Mouse (Mus musculus) heart, embryonic 10.5 days (tissue): ENCODE measurements around the gene Dpp6. TPM values are rescaled to one million over a fixed set of nuclear protein-coding genes. Genes with fewer than 3 reads are reported as not detected.
A peak's percentile ranks its signal among the peaks of the same experiment; 100 is the strongest.

Experiments
- DNase-seq: peaks from one replicate; pipeline ENCODE4 v3.0.0-alpha.2; 2017; ENCODE audit warnings: low spot score
- H3K27ac ChIP-seq: fragments of 300-500 bp; sonication (generic); 2 replicates; pipeline ENCODE4 v1.5.1; 2016; ENCODE audit warnings: mild to moderate bottlenecking
- H3K27me3 ChIP-seq: fragments of 300-500 bp; sonication (generic); 2 replicates; pipeline ENCODE4 v1.6.1; 2016; ENCODE audit warnings: mild to moderate bottlenecking; ENCODE audit not compliant: poor library complexity, insufficient read depth, severe bottlenecking
- H3K36me3 ChIP-seq: fragments of 300-500 bp; sonication (generic); 2 replicates; pipeline ENCODE4 v1.6.1; 2016; ENCODE audit warnings: mild to moderate bottlenecking, moderate library complexity
- H3K4me1 ChIP-seq: fragments of 300-500 bp; sonication (generic); 2 replicates; pipeline ENCODE4 v1.6.1; 2016; ENCODE audit warnings: mild to moderate bottlenecking
- H3K4me3 ChIP-seq: fragments of 300-500 bp; sonication (generic); 2 replicates; pipeline ENCODE4 v1.5.1; 2016; ENCODE audit warnings: mild to moderate bottlenecking, moderate library complexity
- H3K9me3 ChIP-seq: fragments of 300-500 bp; sonication (generic); 2 replicates; pipeline ENCODE4 v1.6.1; 2016; ENCODE audit warnings: mild to moderate bottlenecking, moderate library complexity
- WGBS: fragments of 180-500 bp; shearing (Covaris S2); methylation state at CpG from one replicate; pipeline ENCODE4 v1.1.7; 2016; 5-methylcytosine and 5-hydroxymethylcytosine counted together
- polyA plus RNA-seq: library from polyadenylated mRNA; unstranded; fragments of >200 nt; fragmentation: Nextera tagmentation; extraction: Ambion mirVana; gene quantifications from 2 replicates; pipeline ENCODE4 v1.2.1, GENCODE M21; 2016

The Dpp6 gene
- polyA plus RNA-seq, 1 experiment from 2014 or later, result 0.92 TPM

DNA sequence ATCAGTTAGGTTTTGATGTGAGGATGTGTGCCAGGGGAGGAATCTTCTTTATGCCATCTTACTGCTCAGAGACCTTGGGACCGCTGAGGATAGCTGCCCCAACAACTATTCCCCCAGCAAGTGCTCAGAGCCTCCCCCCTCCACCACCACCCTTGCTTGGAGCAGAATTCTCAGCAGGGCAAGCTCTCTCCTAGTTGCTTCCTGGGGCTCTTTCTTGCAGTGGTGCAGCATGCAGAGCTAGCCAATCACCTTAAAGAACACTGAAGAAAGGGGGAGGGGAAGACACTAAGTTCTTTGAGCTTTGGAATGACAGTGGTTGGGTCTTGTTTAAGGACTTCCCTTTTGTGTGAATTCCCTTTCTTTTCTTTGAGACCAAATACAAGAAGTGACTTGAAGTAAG lies 168.1 kb downstream of the Dpp6 start:
- 22% methylated on average over 1 of the region's 1 CpGs for WGBS
- H3K4me1 ChIP-seq, result no peaks in the 10 kb centered on the region
- no peak overlapping the region for H3K27ac ChIP-seq
- DNase-seq, result no peak
- no peak overlapping the region for H3K4me3 ChIP-seq
- H3K27me3 ChIP-seq, result no peaks in the 10 kb centered on the region
- no peaks in the 10 kb centered on the region for H3K9me3 ChIP-seq
- no peaks in the 10 kb centered on the region for H3K36me3 ChIP-seq

DNA sequence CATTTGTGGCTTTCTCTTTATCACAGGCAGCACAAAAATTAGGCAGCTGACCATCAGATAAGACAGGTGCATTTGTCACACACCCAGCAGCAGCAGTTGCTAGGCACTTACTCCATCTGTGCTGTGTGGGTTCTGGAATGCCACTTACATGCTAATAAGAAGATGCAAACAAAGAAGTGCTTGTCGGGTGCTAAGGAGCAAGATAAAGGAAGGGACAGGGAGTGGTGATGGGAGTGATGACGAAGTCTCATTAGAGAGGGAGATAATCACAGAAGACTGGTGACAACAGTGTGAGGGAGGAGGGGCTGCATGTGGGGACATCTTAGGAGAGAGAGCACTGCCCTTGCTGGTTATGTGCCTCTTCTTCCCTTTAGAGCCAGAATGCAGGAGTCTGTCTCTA lies 174.6 kb downstream of the Dpp6 start:
- no peaks in the 10 kb centered on the region for H3K4me1 ChIP-seq
- H3K9me3 ChIP-seq, result no peaks in the 10 kb centered on the region
- no peak overlapping the region for H3K27ac ChIP-seq
- H3K36me3 ChIP-seq, result no peaks in the 10 kb centered on the region
- 5% methylated on average over 2 of the region's 2 CpGs for WGBS
- no peak overlapping the region for H3K4me3 ChIP-seq
- H3K27me3 ChIP-seq, result no peaks in the 10 kb centered on the region
- DNase-seq, result no peak

DNA sequence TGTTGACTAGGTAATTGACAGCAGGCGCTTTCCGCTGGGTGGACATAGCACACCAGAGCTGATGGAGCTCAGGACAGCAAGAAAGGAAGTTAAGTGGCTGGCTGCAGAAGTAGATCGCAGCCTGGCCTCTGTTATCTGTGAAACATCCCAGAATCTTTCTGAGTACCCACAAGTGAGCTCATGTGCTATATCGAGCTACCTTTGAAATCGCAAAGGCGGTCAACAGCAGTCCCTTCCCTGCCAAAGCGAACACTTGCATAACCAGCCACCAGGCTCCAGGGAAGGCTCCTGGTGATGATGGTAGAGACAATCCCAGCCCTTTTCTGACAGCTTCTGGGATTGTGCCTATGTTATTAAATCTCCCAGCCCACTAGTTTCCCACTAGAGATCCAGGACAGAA lies 186.5 kb downstream of the Dpp6 start:
- Histone ChIP-seq H3K4me3 (no peak overlapping the region), H3K36me3 (no peaks in the 10 kb centered on the region), H3K27ac (no peak overlapping the region), H3K4me1 (no peaks in the 10 kb centered on the region), H3K9me3 (no peaks in the 10 kb centered on the region), H3K27me3 (0 out of 2 replicates have a peak, but pooled peaks cover 4% of the 10 kb centered on the region)
- 50% methylated on average over 7 of the region's 7 CpGs for WGBS
- DNase-seq, result no peak

DNA sequence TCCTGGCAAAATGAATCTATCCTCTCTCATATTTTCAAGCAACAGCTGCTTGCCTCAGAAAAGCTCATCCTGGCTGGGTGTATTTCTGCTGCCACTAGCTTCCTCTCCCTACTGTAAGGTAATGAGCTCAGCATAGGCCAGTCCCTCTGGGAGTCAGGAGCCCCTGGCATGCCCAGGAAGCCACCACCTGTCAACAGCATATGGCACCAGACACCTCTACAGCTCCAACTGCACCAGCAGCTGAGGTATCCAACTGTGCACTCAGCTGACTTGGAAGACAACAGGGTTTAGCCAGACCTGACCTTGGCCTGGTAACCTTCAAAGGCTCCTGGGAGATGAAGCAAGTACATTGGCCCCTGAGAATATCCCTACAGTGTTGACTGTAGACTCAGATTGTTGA lies 192.2 kb downstream of the Dpp6 start:
- Histone ChIP-seq H3K36me3 (no peaks in the 10 kb centered on the region), H3K4me1 (no peaks in the 10 kb centered on the region), H3K9me3 (no peaks in the 10 kb centered on the region), H3K27ac (no peak overlapping the region), H3K27me3 (no peaks in the 10 kb centered on the region), H3K4me3 (no peak overlapping the region)
- DNase-seq, result no peak

DNA sequence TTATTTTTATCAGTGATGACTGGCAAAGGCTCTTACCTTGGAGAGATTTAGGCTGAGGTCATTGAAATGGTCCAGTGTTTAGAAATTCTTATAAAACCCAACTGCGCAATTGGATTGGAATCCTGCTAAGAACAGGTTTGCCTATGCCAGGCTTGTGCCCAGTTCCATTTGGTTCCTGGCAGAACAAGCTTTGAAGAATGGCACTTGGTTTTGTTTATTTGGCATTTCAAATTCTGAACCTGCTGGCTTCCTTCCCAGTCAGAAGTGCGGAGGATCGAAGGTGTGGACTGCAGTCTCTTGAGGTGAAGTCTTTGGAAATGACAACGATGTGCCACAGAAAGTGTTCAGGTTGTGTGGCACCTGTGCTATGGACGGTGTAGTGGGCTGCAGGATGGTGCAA lies 193.6 kb downstream of the Dpp6 start:
- no peak overlapping the region for H3K27ac ChIP-seq
- H3K36me3 ChIP-seq, result no peaks in the 10 kb centered on the region
- no peaks in the 10 kb centered on the region for H3K27me3 ChIP-seq
- 86% methylated on average over 5 of the region's 5 CpGs for WGBS
- no peaks in the 10 kb centered on the region for H3K4me1 ChIP-seq
- H3K9me3 ChIP-seq, result no peaks in the 10 kb centered on the region
- H3K4me3 ChIP-seq, result no peak overlapping the region
- no peak for DNase-seq

DNA sequence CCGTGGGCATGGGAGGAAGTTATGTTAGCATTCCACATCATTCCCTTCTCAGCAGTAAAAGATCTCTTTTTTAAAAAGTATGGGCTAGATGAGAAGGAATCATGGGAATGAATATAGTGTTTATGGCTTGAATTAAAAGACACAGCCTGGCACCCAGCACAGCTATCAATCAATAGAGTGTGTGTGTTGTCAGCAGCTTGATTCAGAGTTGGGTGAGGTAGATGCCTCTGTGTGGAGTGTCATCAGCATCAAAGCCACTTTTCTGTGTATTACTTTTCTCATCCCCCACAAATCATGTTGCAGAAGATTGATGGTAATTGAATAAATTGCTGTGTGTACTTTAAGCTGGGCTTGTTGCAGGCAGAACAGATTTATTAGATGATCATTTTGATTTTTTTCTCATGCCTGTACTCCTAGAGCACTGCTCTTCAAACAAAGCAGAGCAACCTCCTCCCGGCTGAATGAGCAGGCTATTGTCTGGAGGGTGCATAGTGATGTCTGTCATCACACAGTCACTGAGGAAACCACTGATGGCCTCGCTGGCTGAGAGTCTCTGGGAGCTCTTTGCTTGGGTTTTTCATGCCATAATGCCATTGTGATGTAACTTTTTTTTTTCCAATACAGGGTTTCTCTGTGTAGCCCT lies 201.4 kb downstream of the Dpp6 start:
- DNase-seq, result no peak
- Histone ChIP-seq H3K4me1 (no peaks in the 10 kb centered on the region), H3K9me3 (no peaks in the 10 kb centered on the region), H3K4me3 (no peak overlapping the region), H3K27ac (no peak overlapping the region), H3K36me3 (no peaks in the 10 kb centered on the region), H3K27me3 (no peaks in the 10 kb centered on the region)
- 48% methylated on average over 3 of the region's 3 CpGs for WGBS

DNA sequence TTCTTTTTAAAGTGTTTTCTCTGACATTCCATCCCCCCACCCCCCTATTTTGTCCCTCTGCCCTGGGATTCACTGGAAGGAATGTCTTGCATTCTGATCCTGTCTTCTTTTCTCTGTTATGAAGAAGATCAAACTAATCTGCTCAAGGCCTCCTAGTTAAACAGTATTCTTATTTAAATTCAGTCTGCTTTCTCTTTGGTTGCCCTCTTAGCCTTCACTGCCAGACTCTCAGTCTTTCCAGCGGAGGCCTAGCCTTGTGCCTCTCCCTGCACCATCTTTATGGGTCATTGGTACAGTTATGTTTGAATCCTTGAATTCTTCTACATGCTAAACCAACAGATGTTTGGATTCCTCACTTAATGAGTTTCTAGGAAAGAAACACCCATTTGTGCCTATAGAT lies 211.6 kb downstream of the Dpp6 start:
- Histone ChIP-seq H3K9me3 (no peaks in the 10 kb centered on the region), H3K4me3 (no peak overlapping the region), H3K4me1 (no peaks in the 10 kb centered on the region), H3K27ac (no peak overlapping the region), H3K27me3 (no peaks in the 10 kb centered on the region), H3K36me3 (no peaks in the 10 kb centered on the region)
- no peak for DNase-seq
- WGBS, result 74% methylated on average over 1 of the region's 1 CpGs

DNA sequence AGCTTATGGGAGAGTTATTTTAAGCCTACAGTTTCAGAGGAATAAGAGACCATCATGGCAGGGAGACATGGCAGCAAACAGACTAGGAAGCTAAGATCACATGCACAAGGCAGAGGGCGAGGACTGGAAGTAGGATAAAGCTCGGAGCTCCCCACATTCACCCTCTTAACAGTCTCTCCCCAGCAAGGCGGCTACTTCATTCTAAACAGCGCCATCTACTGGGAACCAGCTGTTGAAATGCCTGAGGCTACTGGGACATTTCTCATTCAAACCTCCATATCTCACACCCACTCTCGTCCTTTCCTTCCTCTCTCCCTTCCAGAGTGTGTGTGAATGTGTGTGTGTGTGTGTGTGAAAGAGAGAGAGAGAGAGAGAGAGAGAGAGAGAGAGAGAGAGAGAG lies 212.8 kb downstream of the Dpp6 start:
- H3K4me3 ChIP-seq, result no peak overlapping the region
- H3K27ac ChIP-seq, result no peak overlapping the region
- 14% methylated on average over 5 of the region's 5 CpGs for whole genome bisulfite sequencing
- H3K36me3 ChIP-seq, result no peaks in the 10 kb centered on the region
- no peaks in the 10 kb centered on the region for H3K4me1 ChIP-seq
- H3K27me3 ChIP-seq, result no peaks in the 10 kb centered on the region
- DNase-seq, result no peak
- no peaks in the 10 kb centered on the region for H3K9me3 ChIP-seq

DNA sequence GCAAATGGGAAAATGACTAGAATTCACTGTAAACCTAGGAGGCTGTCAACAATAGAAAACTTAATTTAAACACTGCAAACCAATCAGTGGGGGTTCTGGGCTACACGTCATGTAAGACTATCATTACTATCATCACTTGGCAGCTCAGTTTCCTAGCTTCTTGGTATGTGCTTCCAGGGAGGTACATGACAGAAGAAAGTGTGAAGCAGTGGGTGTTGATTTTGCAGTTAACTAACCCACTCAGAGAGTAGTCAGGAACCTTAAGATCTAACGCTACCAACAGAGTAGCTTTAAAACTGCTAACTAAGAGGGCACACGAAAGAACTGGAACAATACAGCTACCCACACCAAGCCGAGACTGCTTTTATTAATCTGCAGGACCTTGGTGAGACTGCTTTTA lies 217.9 kb downstream of the Dpp6 start:
- Histone ChIP-seq H3K27ac (no peak overlapping the region), H3K4me3 (no peak overlapping the region), H3K27me3 (no peaks in the 10 kb centered on the region), H3K4me1 (no peaks in the 10 kb centered on the region), H3K36me3 (no peaks in the 10 kb centered on the region), H3K9me3 (no peaks in the 10 kb centered on the region)
- 46% methylated on average over 4 of the region's 4 CpGs for WGBS
- DNase-seq, result no peak

DNA sequence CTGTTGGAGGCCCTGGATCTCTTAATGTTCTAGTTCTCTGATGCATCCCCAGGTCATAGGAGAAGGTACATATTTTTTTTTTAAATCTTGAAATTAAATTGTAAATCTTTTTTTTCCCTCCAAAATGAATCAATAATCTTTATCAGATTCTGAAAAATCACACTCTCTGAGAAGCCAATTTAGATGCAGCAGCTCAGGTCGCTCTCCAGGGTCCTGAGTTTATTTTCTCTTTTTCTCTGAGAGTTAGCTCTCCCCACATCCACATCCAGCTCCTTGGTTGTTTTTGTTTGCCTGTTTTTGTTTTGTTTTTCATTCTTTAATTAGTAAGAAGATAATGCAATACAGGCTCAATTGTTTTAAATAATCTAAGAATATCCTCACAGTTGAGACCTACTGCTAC lies 218.3 kb downstream of the Dpp6 start:
- Histone ChIP-seq H3K36me3 (no peaks in the 10 kb centered on the region), H3K9me3 (no peaks in the 10 kb centered on the region), H3K27me3 (no peaks in the 10 kb centered on the region), H3K4me1 (no peaks in the 10 kb centered on the region), H3K4me3 (no peak overlapping the region), H3K27ac (no peak overlapping the region)
- WGBS, result 32% methylated on average over 1 of the region's 1 CpGs
- DNase-seq, result no peak

DNA sequence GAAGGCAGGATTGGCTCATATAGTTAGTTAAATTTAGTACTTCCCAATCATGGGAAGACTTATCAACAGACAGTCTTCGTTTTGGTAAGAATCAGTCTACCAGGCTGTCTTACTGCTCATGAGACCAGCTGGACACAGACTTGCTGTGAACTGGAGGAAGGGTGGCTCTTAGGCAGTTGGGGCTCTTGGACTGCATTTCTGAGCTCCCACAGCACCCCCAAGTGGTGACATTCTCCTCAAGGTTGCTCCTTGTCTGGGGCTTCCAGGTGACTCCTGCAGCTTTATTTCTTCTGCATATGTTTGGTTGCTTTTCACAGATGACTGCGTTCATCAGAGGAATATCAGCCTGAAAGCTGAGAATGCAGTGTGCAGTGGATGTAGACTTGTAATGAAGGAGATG lies 218.9 kb downstream of the Dpp6 start:
- no peaks in the 10 kb centered on the region for H3K27me3 ChIP-seq
- DNase-seq, result no peak

DNA sequence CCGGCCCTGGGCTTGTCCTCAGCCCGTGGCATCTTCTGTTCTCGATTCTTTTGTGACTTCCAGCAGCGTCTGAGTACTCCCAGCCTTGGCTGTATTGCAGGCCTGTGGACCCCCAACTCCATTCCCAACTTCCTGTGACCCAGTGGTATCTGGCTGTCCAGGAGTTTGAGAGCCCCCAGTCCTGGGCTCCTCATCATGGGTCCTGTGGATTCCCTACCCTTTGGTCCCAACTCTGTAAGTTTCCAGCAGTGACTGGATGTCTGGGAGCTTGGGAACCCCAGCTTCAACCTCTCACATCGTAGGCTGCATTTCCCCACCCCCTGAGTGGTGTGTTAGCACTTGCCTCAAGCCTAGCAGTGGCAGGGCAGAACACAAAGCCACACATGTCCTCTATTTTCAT lies 220.8 kb downstream of the Dpp6 start:
- Histone ChIP-seq H3K27ac (no peak overlapping the region), H3K4me3 (no peak overlapping the region), H3K36me3 (no peaks in the 10 kb centered on the region), H3K27me3 (no peaks in the 10 kb centered on the region), H3K4me1 (no peaks in the 10 kb centered on the region), H3K9me3 (no peaks in the 10 kb centered on the region)
- WGBS, result 49% methylated on average over 5 of the region's 5 CpGs
- DNase-seq, result no peak

More for the DNA sequence above, 218.9 kb downstream of the Dpp6 start:
- WGBS, result 19% methylated on average over 2 of the region's 2 CpGs
- H3K27ac ChIP-seq, result no peak overlapping the region
- no peaks in the 10 kb centered on the region for H3K36me3 ChIP-seq
- H3K9me3 ChIP-seq, result no peaks in the 10 kb centered on the region
- no peak overlapping the region for H3K4me3 ChIP-seq
- H3K4me1 ChIP-seq, result no peaks in the 10 kb centered on the region

DNA sequence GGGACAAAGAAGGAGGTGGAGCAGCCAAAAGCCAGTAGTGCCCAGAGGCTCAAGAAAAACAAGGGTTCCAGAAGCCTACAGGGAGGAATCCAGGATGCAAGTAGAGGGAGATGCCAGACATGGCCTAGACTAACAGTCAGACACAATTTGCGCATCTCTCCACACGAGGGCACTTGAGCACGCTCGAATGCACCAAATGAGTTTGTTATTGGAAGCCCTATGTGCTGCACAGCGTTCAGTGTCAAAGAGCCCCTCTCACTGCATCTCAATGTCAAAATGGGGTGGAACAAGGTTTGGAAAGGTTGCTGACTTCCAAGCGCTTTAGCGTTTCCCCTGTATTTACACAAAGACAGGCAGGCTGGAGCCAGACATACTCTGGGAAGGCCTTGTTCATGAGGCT lies 231.2 kb downstream of the Dpp6 start:
- WGBS, result 27% methylated on average over 7 of the region's 7 CpGs
- H3K36me3 ChIP-seq, result no peaks in the 10 kb centered on the region
- H3K4me1 ChIP-seq, result peaks cover 5% of the 10 kb centered on the region
- no peak overlapping the region for H3K27ac ChIP-seq
- H3K4me3 ChIP-seq, result no peak overlapping the region
- H3K27me3 ChIP-seq, result peaks cover 46% of the 10 kb centered on the region
- DNase-seq, result no peak
- no peaks in the 10 kb centered on the region for H3K9me3 ChIP-seq

DNA sequence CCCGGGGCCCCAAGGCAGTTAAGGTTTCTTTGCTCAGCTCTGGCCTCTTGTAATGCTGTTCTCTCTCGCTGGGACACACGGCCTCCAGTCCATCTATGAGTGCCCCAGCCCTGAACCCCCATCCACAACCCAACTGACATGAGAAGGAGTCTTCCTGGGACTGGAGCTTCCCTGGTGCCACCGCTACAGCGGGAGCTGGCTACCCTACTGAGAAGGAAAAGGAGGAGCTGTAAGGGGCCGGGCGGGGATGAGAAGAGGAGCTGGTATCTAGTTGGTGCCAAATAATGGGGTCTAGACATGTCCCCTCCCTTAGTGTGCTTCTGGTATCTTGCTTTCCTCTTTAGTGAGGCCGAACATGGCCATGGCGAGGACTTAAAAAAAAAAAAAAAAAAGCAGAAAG lies 231.9 kb downstream of the Dpp6 start:
- Histone ChIP-seq H3K27ac (no peak overlapping the region), H3K4me3 (peak overlapping the region; percentile 59), H3K4me1 (peaks cover 5% of the 10 kb centered on the region), H3K27me3 (peaks cover 46% of the 10 kb centered on the region), H3K9me3 (no peaks in the 10 kb centered on the region), H3K36me3 (no peaks in the 10 kb centered on the region)
- 5% methylated on average over 9 of the region's 9 CpGs for WGBS
- no peak for DNase-seq
